Mouse (Mus musculus) heart, postnatal 0 days (tissue): ENCODE measurements around the gene Btnl6.

Experiments
- CTCF ChIP-seq: IDR thresholded peaks from 2 replicates; pipeline ENCODE4 v1.5.1; 2016; ENCODE audit warnings: antibody characterized with exemption, control low read depth, low read depth
- EP300 ChIP-seq: IDR thresholded peaks from 2 replicates; pipeline ENCODE4 v1.6.1; 2016; ENCODE audit warnings: antibody characterized with exemption, low read depth

- TF ChIP-seq CTCF (no peak), EP300 (no peak)
Observed at GRCm38 (mm10) chr17:34563354-34563753, 46.2 kb upstream of the Btnl6 start.
